Mouse (Mus musculus) bone marrow, adult 2 months (tissue): ENCODE data around the gene Prom1.

Experiments
- CTCF ChIP-seq: fragments of 200-500 bp; IDR thresholded peaks from 2 replicates; pipeline ENCODE4 v1.5.1; 2011; ENCODE audit warnings: low read length, control low read depth; ENCODE audit not compliant: control insufficient read depth, insufficient read depth
- POLR2A ChIP-seq: fragments of 200-500 bp; IDR thresholded peaks from 2 replicates; pipeline ENCODE4 v1.6.1; 2011; ENCODE audit warnings: low read depth, mild to moderate bottlenecking, control low read depth, low read length, borderline replicate concordance; ENCODE audit not compliant: control insufficient read depth

DNA sequence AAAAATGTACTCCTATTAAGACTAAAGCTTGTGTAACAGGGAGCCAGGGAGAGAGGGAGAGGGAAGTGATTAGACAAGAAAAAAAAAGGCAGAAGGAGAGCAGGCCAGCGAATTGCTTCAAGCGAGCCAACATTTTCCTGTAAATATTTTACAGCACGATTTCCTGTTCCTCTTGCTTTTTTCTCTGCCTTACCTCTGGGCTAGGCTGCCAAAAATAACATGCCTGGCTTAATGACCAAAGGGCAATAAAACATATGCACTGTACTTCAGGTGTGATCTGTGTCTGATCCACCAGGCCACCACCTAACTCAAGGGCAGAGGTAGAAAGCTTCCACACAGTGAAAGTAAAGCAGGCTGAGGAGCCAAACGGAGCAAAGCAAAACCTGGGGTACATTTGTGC is 3.4 kb upstream of the Prom1 start:
- TF ChIP-seq CTCF (no peak), POLR2A (no peak)
